Mouse (Mus musculus) intestine, embryonic 16.5 days (tissue): Measurements from ENCODE around the gene Zfp111. TPM values are rescaled to one million over a fixed set of nuclear protein-coding genes. Genes with fewer than 3 reads are reported as not detected.

ENCODE experiments used
- ATAC-seq: fragments of 200-750 bp; cut with Nextera tagmentation; 2 replicates; pipeline ENCODE4 v1.8.0; 2017; ENCODE audit warnings: moderate TSS enrichment, moderate library complexity
- H3K27ac ChIP-seq: fragments of 300-500 bp; sonication (generic); 2 replicates; pipeline ENCODE4 v1.5.1; 2014; ENCODE audit warnings: mild to moderate bottlenecking, low read length
- H3K27me3 ChIP-seq: fragments of 300-500 bp; sonication (generic); replicated peaks from 2 replicates; pipeline ENCODE4 v1.6.1; 2014; ENCODE audit warnings: low read length, control low read depth, mixed read lengths; ENCODE audit not compliant: control insufficient read depth, insufficient read depth
- H3K36me3 ChIP-seq: fragments of 300-500 bp; sonication (generic); 2 replicates; pipeline ENCODE4 v1.6.1; 2014; ENCODE audit warnings: low read length, control low read depth; ENCODE audit not compliant: control insufficient read depth, insufficient read depth
- H3K4me1 ChIP-seq: fragments of 300-500 bp; sonication (generic); 2 replicates; pipeline ENCODE4 v1.6.1; 2014; ENCODE audit warnings: low read length, control low read depth, mixed read lengths; ENCODE audit not compliant: control insufficient read depth, insufficient read depth
- H3K4me2 ChIP-seq: fragments of 300-500 bp; sonication (generic); 2 replicates; pipeline ENCODE4 v1.6.1; 2014; ENCODE audit warnings: low read depth, low read length, control low read depth
- H3K4me3 ChIP-seq: fragments of 300-500 bp; sonication (generic); 2 replicates; pipeline ENCODE4 v1.5.1; 2014; ENCODE audit warnings: mild to moderate bottlenecking, low read length
- H3K9ac ChIP-seq: fragments of 300-500 bp; sonication (generic); 2 replicates; pipeline ENCODE4 v1.6.1; 2014; ENCODE audit warnings: low read depth, low read length
- H3K9me3 ChIP-seq: fragments of 300-500 bp; sonication (generic); 2 replicates; pipeline ENCODE4 v1.6.1; 2016; ENCODE audit warnings: low read length, control low read depth; ENCODE audit not compliant: control insufficient read depth
- WGBS: fragments of 180-500 bp; shearing (Covaris S2); extraction: QIAGEN DNeasy Blood & Tissue Kit; methylation state at CpG from one replicate; pipeline ENCODE4 v1.1.7; 2014; 5-methylcytosine and 5-hydroxymethylcytosine counted together
- polyA plus RNA-seq: library from polyadenylated mRNA; unstranded; fragments of >200 nt; fragmentation: Nextera tagmentation; extraction: Ambion mirVana; gene quantifications from 2 replicates; pipeline ENCODE4 v1.2.1, GENCODE M21; 2015

Zfp111 gene
- polyA plus RNA-seq, 1 experiment from 2014 or later, result 8.2 TPM

- 67% methylated on average over 4 of the region's 4 CpGs for WGBS
- no peak overlapping the region for H3K4me3 ChIP-seq
- H3K27ac ChIP-seq, result no peak overlapping the region
- no peaks in the 10 kb centered on the region for H3K4me1 ChIP-seq
- H3K36me3 ChIP-seq, result no peaks in the 10 kb centered on the region
- no peaks in the 10 kb centered on the region for H3K9me3 ChIP-seq
- no peaks in the 10 kb centered on the region for H3K27me3 ChIP-seq
- no peak overlapping the region for H3K9ac ChIP-seq
- ATAC-seq, result no peak
- H3K4me2 ChIP-seq, result no peak overlapping the region
Observed at GRCm38 (mm10) chr7:24172191-24172590, 39.1 kb downstream of the Zfp111 start.

GRCm38 (mm10) chr7:24153272-24153671 lies 58.0 kb downstream of the Zfp111 start:
- Histone ChIP-seq H3K9me3 (no peaks in the 10 kb centered on the region), H3K4me1 (no peaks in the 10 kb centered on the region), H3K4me2 (no peak overlapping the region), H3K36me3 (no peaks in the 10 kb centered on the region), H3K9ac (no peak overlapping the region), H3K27ac (no peak overlapping the region), H3K4me3 (no peak overlapping the region), H3K27me3 (no peaks in the 10 kb centered on the region)
- 4% methylated on average over 1 of the region's 1 CpGs for WGBS
- no peak for ATAC-seq

Other genes with a start within 250 kb of the Zfp111 start
- gene Vmn1r181, start 236.8 kb downstream of the Zfp111 start, polyA plus RNA-seq, result not detected in 2 replicates
- gene V1rd19, start 209.8 kb downstream of the Zfp111 start, polyA plus RNA-seq, result not detected in 2 replicates
- not detected in 2 replicates for gene Vmn1r183, start 158.2 kb downstream of the Zfp111 start, polyA plus RNA-seq
- gene Zfp180, start 129.5 kb downstream of the Zfp111 start, polyA plus RNA-seq, result 13.2 and 15.0 TPM in 2 replicates
- gene Zfp112, start 99.1 kb downstream of the Zfp111 start, polyA plus RNA-seq, result 4.3 and 5.3 TPM in 2 replicates
- gene Zfp235, start 77.3 kb downstream of the Zfp111 start, polyA plus RNA-seq, result 12.0 and 13.6 TPM in 2 replicates
- 2.5 and 3.4 TPM in 2 replicates for gene Zfp114, start 36.4 kb downstream of the Zfp111 start, polyA plus RNA-seq
- gene Zfp109, start 26.1 kb upstream of the Zfp111 start, polyA plus RNA-seq, result 3.7 TPM in 2 replicates
- 2.4 and 2.9 TPM in 2 replicates for gene Zfp108, start 43.4 kb upstream of the Zfp111 start, polyA plus RNA-seq
- gene Zfp93, start 59.0 kb upstream of the Zfp111 start, polyA plus RNA-seq, result 5.4 and 6.8 TPM in 2 replicates
- gene Zfp61, start 89.8 kb upstream of the Zfp111 start, polyA plus RNA-seq, result 18.7 and 21.7 TPM in 2 replicates
- gene Zfp94, start 105.2 kb upstream of the Zfp111 start, polyA plus RNA-seq, result 6.0 and 7.3 TPM in 2 replicates
- gene Tescl, start 122.5 kb upstream of the Zfp111 start, polyA plus RNA-seq, result not detected in 2 replicates
- 0.10 TPM in 1 of 2 replicates, not detected in the other for gene Lypd5, start 137.8 kb upstream of the Zfp111 start, polyA plus RNA-seq
- gene Kcnn4, start 158.8 kb upstream of the Zfp111 start, polyA plus RNA-seq, result 2.5 and 4.3 TPM in 2 replicates
- gene Smg9, start 188.2 kb upstream of the Zfp111 start, polyA plus RNA-seq, result 20.4 and 22.0 TPM in 2 replicates
- gene Irgc1, start 240.9 kb upstream of the Zfp111 start, polyA plus RNA-seq, result 0.07 TPM in 1 of 2 replicates, not detected in the other